Mouse (Mus musculus): ENCODE results near the gene Gli1. TPM values are rescaled to one million over a fixed set of nuclear protein-coding genes. Genes with fewer than 3 reads are reported as not detected.
A peak's percentile ranks its signal among the peaks of the same experiment; 100 is the strongest.

Gene Gli1
- polyA plus RNA-seq, 1 experiment, result 1.00 TPM

DNA sequence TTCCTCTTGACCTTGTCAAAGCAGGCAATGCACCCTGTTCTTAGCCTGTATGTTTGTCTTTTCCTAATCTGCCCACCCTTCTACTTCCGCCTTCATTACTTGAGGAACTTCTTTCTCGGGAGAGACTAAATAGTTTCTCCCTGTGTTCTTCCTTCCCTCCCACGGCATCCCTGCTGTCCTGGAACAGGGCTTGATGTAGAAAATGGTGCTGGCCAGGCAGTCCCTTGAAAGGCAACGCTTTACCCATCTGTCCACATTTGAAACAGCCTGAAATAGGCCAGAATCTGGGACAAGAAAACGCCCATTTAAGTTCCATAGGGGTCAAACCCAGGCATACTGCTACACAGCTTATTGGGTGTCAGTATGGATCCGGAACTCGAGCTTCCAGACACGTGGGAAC lies 8.0 kb upstream of the Gli1 start:
- TF ChIP-seq MAX (IDR thresholded peaks at IDR 0.05; ENCODE audit: low read depth) (no peak), MYOD1 (IDR thresholded peaks at IDR 0.05; ENCODE audit: control insufficient read depth in 1 of 3, insufficient read length in 2 of 3, low read depth in 2 of 3) (no peak), USF1 (IDR thresholded peaks at IDR 0.05; ENCODE audit: low read depth) (no peak), MYOG (IDR thresholded peaks at IDR 0.05; ENCODE audit: control insufficient read depth in 1 of 3, insufficient read depth in 1 of 3, insufficient read length in 2 of 3, low read depth in 2 of 3) (no peak), POLR2A (IDR thresholded peaks at IDR 0.05; ENCODE audit: insufficient read length, low read depth) (no peak), TCF12 (IDR thresholded peaks at IDR 0.05; ENCODE audit: insufficient read depth, poor library complexity, severe bottlenecking) (no peak), E2F4 (IDR thresholded peaks at IDR 0.05; ENCODE audit: insufficient read depth) (no peak), CEBPB (IDR thresholded peaks at IDR 0.05; ENCODE audit: insufficient read depth, poor library complexity, severe bottlenecking) (no peak), SRF (IDR thresholded peaks at IDR 0.05; ENCODE audit: control insufficient read depth, insufficient read length, low read depth) (no peak), POLR2AphosphoS2 (IDR thresholded peaks at IDR 0.05; ENCODE audit: insufficient read length, low read depth) (no peak), TCF3 (IDR thresholded peaks at IDR 0.05; ENCODE audit: insufficient read length, low read depth) (no peak), REST (IDR thresholded peaks at IDR 0.05; ENCODE audit: insufficient read depth, insufficient read length) (no peak)
- Histone ChIP-seq H3ac (ENCODE audit: control insufficient read depth, insufficient read length) (no peak overlapping the region), H3K36me3 (ENCODE audit: control insufficient read depth, insufficient read depth) (no peaks in the 10 kb centered on the region), H3K4me2 (ENCODE audit: low read depth) (no peak overlapping the region), H3K4me3 (no peak overlapping the region), H3K27me3 (ENCODE audit: control insufficient read depth, insufficient read depth, insufficient read length) (no peaks in the 10 kb centered on the region), H3K79me2 (ENCODE audit: control insufficient read depth, insufficient read depth) (no peaks in the 10 kb centered on the region)

DNA sequence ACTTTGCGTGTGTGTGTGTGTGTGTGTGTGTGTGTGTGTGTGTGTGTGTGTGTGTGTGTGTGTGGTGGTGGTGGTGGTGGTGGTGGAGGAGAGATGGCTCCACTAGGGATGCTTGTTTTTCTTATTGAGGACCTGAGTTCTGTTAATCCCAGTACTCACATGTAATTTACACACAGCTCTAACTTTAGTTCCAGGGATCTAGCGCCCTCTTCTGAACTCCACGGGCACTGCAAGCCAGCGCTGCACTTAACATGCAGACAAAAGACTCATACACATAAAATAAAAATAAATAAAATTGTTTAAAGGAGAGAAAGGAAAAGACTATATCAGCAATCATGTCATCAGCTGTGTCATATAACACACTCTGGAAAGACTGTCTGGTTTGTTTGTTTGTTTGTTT lies 7.2 kb upstream of the Gli1 start:
- H3K4me3 ChIP-seq, result no peak overlapping the region
- H3K36me3 ChIP-seq (ENCODE audit: control insufficient read depth, insufficient read depth), result no peaks in the 10 kb centered on the region
- TF ChIP-seq POLR2AphosphoS2 (IDR thresholded peaks at IDR 0.05; ENCODE audit: insufficient read length, low read depth) (no peak), MYOG (IDR thresholded peaks at IDR 0.05; ENCODE audit: control insufficient read depth in 1 of 3, insufficient read depth in 1 of 3, insufficient read length in 2 of 3, low read depth in 2 of 3) (no peak), REST (IDR thresholded peaks at IDR 0.05; ENCODE audit: insufficient read depth, insufficient read length) (no peak), E2F4 (IDR thresholded peaks at IDR 0.05; ENCODE audit: insufficient read depth) (no peak), TCF3 (IDR thresholded peaks at IDR 0.05; ENCODE audit: insufficient read length, low read depth) (no peak), CEBPB (IDR thresholded peaks at IDR 0.05; ENCODE audit: insufficient read depth, poor library complexity, severe bottlenecking) (no peak), MYOD1 (IDR thresholded peaks at IDR 0.05; ENCODE audit: control insufficient read depth in 1 of 3, insufficient read length in 2 of 3, low read depth in 2 of 3) (no peak), USF1 (IDR thresholded peaks at IDR 0.05; ENCODE audit: low read depth) (no peak), SRF (IDR thresholded peaks at IDR 0.05; ENCODE audit: control insufficient read depth, insufficient read length, low read depth) (no peak), POLR2A (IDR thresholded peaks at IDR 0.05; ENCODE audit: insufficient read length, low read depth) (no peak), MAX (IDR thresholded peaks at IDR 0.05; ENCODE audit: low read depth) (no peak), TCF12 (IDR thresholded peaks at IDR 0.05; ENCODE audit: insufficient read depth, poor library complexity, severe bottlenecking) (no peak)
- H3K79me2 ChIP-seq (ENCODE audit: control insufficient read depth, insufficient read depth), result no peaks in the 10 kb centered on the region
- no peaks in the 10 kb centered on the region for H3K27me3 ChIP-seq (ENCODE audit: control insufficient read depth, insufficient read depth, insufficient read length)
- H3ac ChIP-seq (ENCODE audit: control insufficient read depth, insufficient read length), result no peak overlapping the region
- H3K4me2 ChIP-seq (ENCODE audit: low read depth), result no peak overlapping the region

DNA sequence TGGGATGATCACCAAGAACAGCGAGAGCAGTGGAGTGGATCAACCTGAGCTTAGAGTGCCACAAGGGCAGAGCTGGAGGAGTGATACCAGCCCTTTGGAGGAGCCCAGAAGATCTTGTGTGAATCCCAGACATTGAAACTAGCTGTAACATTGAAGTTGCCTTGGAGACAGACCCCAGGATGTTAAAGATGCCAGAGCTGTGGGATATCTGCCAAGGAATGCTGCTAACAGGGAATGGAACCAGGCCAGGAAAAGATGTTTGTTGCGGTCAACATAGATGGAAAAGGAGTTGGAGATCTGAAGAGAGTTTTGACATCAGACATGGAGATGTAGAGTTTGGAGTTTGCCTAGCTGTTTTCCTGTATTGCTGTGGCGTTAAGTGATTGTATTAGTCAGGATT lies 4.4 kb upstream of the Gli1 start:
- no peak for TF ChIP-seq USF1 (IDR thresholded peaks at IDR 0.05; ENCODE audit: low read depth)
- TF ChIP-seq MYOG (IDR thresholded peaks at IDR 0.05; ENCODE audit: control insufficient read depth in 1 of 3, insufficient read depth in 1 of 3, insufficient read length in 2 of 3, low read depth in 2 of 3), result no peak
- TF ChIP-seq MAX (IDR thresholded peaks at IDR 0.05; ENCODE audit: low read depth), result no peak
- no peak for TF ChIP-seq MYOD1 (IDR thresholded peaks at IDR 0.05; ENCODE audit: control insufficient read depth in 1 of 3, insufficient read length in 2 of 3, low read depth in 2 of 3)
- no peak for TF ChIP-seq POLR2A (IDR thresholded peaks at IDR 0.05; ENCODE audit: insufficient read length, low read depth)
- no peak for TF ChIP-seq SRF (IDR thresholded peaks at IDR 0.05; ENCODE audit: control insufficient read depth, insufficient read length, low read depth)
- TF ChIP-seq TCF3 (IDR thresholded peaks at IDR 0.05; ENCODE audit: insufficient read length, low read depth), result no peak
- TF ChIP-seq REST (IDR thresholded peaks at IDR 0.05; ENCODE audit: insufficient read depth, insufficient read length), result no peak
- TF ChIP-seq E2F4 (IDR thresholded peaks at IDR 0.05; ENCODE audit: insufficient read depth), result no peak
- TF ChIP-seq TCF12 (IDR thresholded peaks at IDR 0.05; ENCODE audit: insufficient read depth, poor library complexity, severe bottlenecking), result no peak
- no peak for TF ChIP-seq CEBPB (IDR thresholded peaks at IDR 0.05; ENCODE audit: insufficient read depth, poor library complexity, severe bottlenecking)
- TF ChIP-seq POLR2AphosphoS2 (IDR thresholded peaks at IDR 0.05; ENCODE audit: insufficient read length, low read depth), result no peak
- no peaks in the 10 kb centered on the region for H3K36me3 ChIP-seq (ENCODE audit: control insufficient read depth, insufficient read depth)
- H3K27me3 ChIP-seq (ENCODE audit: control insufficient read depth, insufficient read depth, insufficient read length), result no peaks in the 10 kb centered on the region
- no peak overlapping the region for H3ac ChIP-seq (ENCODE audit: control insufficient read depth, insufficient read length)
- H3K4me2 ChIP-seq (ENCODE audit: low read depth), result no peak overlapping the region
- H3K79me2 ChIP-seq (ENCODE audit: control insufficient read depth, insufficient read depth), result no peaks in the 10 kb centered on the region
- no peak overlapping the region for H3K4me3 ChIP-seq

DNA sequence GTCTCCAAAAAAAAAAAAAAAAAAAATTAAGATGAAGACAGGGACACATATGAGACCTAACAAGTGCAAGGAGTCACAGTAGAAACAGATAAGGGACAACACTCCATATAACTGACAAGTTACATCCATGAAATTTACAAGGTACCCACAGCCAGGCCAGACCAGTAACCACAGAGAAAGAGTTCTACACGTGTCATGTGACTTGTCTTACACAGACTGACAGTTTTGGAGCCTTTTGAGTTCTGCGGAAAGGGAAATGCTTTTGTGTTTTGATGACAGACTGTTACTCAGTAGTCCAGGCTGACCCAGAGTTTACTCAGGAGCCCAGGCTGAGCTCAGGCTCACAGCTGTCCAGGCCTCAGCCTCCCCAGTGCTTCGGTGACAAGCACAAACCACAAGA lies 1.3 kb upstream of the Gli1 start:
- Histone ChIP-seq H3K27me3 (ENCODE audit: control insufficient read depth, insufficient read depth, insufficient read length) (no peaks in the 10 kb centered on the region), H3K4me2 (ENCODE audit: low read depth) (no peak overlapping the region), H3K36me3 (ENCODE audit: control insufficient read depth, insufficient read depth) (no peaks in the 10 kb centered on the region), H3K4me3 (no peak overlapping the region), H3ac (ENCODE audit: control insufficient read depth, insufficient read length) (no peak overlapping the region), H3K79me2 (ENCODE audit: control insufficient read depth, insufficient read depth) (no peaks in the 10 kb centered on the region)
- TF ChIP-seq MAX (IDR thresholded peaks at IDR 0.05; ENCODE audit: low read depth) (no peak), USF1 (IDR thresholded peaks at IDR 0.05; ENCODE audit: low read depth) (peak; percentile 27), MYOG (IDR thresholded peaks at IDR 0.05; ENCODE audit: control insufficient read depth in 1 of 3, insufficient read depth in 1 of 3, insufficient read length in 2 of 3, low read depth in 2 of 3) (no peak), SRF (IDR thresholded peaks at IDR 0.05; ENCODE audit: control insufficient read depth, insufficient read length, low read depth) (no peak), E2F4 (IDR thresholded peaks at IDR 0.05; ENCODE audit: insufficient read depth) (no peak)

DNA sequence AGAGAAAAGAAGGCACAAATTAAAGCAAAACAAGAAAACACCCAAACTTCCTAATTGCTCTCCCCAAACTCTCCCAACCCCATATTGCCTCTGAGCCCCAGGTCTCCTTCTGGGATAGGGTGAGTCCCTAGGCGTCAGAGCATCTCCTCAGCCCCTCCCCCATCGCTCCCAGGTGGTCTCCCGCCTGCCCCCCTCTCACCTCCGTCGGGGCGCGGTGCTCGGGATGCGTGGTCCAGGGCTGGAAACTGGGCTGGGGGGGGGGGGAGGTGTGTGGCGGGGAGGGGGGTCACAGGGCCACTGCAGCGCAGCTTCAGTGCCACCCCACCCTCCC lies 449 bp downstream of the Gli1 start:
- Histone ChIP-seq H3K36me3 (ENCODE audit: control insufficient read depth, insufficient read depth) (no peaks in the 10 kb centered on the region), H3K27me3 (ENCODE audit: control insufficient read depth, insufficient read depth, insufficient read length) (no peaks in the 10 kb centered on the region), H3ac (ENCODE audit: control insufficient read depth, insufficient read length) (no peak overlapping the region), H3K4me3 (peak overlapping the region; percentile 37), H3K4me2 (ENCODE audit: low read depth) (peak overlapping the region; percentile 100), H3K79me2 (ENCODE audit: control insufficient read depth, insufficient read depth) (no peaks in the 10 kb centered on the region)
- TF ChIP-seq POLR2A (IDR thresholded peaks at IDR 0.05; ENCODE audit: insufficient read length, low read depth), result no peak

Data from myocyte (in vitro differentiated cells).